Mouse (Mus musculus) heart, postnatal 0 days (tissue): Measurements from ENCODE around the gene Chchd6. TPM values are rescaled to one million over a fixed set of nuclear protein-coding genes. Genes with fewer than 3 reads are reported as not detected.
A peak's percentile ranks its signal among the peaks of the same experiment; 100 is the strongest.

Experiments used
- ATAC-seq: fragments of 200-750 bp; cut with Nextera tagmentation; 2 replicates; pipeline ENCODE4 v1.8.0; 2017; ENCODE audit warnings: low read depth, moderate number of reproducible peaks, moderate library complexity; ENCODE audit not compliant: insufficient read depth
- DNase-seq: peaks from one replicate; pipeline ENCODE4 v3.0.0-alpha.2; 2016; ENCODE audit warnings: low spot score
- H3K27ac ChIP-seq: fragments of 300-500 bp; sonication (generic); 2 replicates; pipeline ENCODE4 v1.5.1; 2014; ENCODE audit warnings: low read depth, mild to moderate bottlenecking
- H3K27me3 ChIP-seq: fragments of 300-500 bp; sonication (generic); 2 replicates; pipeline ENCODE4 v1.6.1; 2014; ENCODE audit warnings: low read length, mixed read lengths; ENCODE audit not compliant: control insufficient read depth, insufficient read depth
- H3K36me3 ChIP-seq: fragments of 300-500 bp; sonication (generic); replicated peaks from 2 replicates; pipeline ENCODE4 v1.6.1; 2014; ENCODE audit warnings: low read length, mixed read lengths; ENCODE audit not compliant: control insufficient read depth, insufficient read depth
- H3K4me1 ChIP-seq: fragments of 300-500 bp; sonication (generic); 2 replicates; pipeline ENCODE4 v1.6.1; 2014; ENCODE audit warnings: antibody characterized with exemption; ENCODE audit not compliant: control insufficient read depth, insufficient read depth
- H3K4me2 ChIP-seq: fragments of 300-500 bp; sonication (generic); 2 replicates; pipeline ENCODE4 v1.6.1; 2014; ENCODE audit warnings: low read depth, mild to moderate bottlenecking, low read length, moderate library complexity
- H3K4me3 ChIP-seq: fragments of 300-500 bp; sonication (generic); 2 replicates; pipeline ENCODE4 v1.5.1; 2014; ENCODE audit warnings: low read depth, low read length
- H3K9ac ChIP-seq: fragments of 300-500 bp; sonication (generic); replicated peaks from 2 replicates; pipeline ENCODE4 v1.6.1; 2014; ENCODE audit warnings: low read depth, low read length, mixed read lengths
- H3K9me3 ChIP-seq: fragments of 300-500 bp; sonication (generic); replicated peaks from 2 replicates; pipeline ENCODE4 v1.6.1; 2016; ENCODE audit warnings: low read length; ENCODE audit not compliant: control insufficient read depth
- CTCF ChIP-seq: IDR thresholded peaks from 2 replicates; pipeline ENCODE4 v1.5.1; 2016; ENCODE audit warnings: antibody characterized with exemption, control low read depth, low read depth
- EP300 ChIP-seq: IDR thresholded peaks from 2 replicates; pipeline ENCODE4 v1.6.1; 2016; ENCODE audit warnings: antibody characterized with exemption, low read depth
- WGBS: fragments of 180-500 bp; shearing (Covaris S2); extraction: QIAGEN DNeasy Blood & Tissue Kit; methylation state at CpG from one replicate; pipeline ENCODE4 v1.1.7; 2014; 5-methylcytosine and 5-hydroxymethylcytosine counted together
- polyA plus RNA-seq: library from polyadenylated mRNA; unstranded; fragments of >200 nt; fragmentation: Nextera tagmentation; extraction: Ambion mirVana; gene quantifications from 2 replicates; pipeline ENCODE4 v1.2.1, GENCODE M21; 2015
- total RNA-seq: library from RNA; depleted of rRNA; stranded (reverse); fragments of >200 nt; gene quantifications from 2 replicates; pipeline ENCODE4 v1.2.3, GENCODE M21; 2014; ENCODE audit warnings: low replicate concordance

The Chchd6 gene
- total and polyA plus RNA-seq, 2 experiments from 2014 or later = 21.8 to 37.8 TPM

DNA sequence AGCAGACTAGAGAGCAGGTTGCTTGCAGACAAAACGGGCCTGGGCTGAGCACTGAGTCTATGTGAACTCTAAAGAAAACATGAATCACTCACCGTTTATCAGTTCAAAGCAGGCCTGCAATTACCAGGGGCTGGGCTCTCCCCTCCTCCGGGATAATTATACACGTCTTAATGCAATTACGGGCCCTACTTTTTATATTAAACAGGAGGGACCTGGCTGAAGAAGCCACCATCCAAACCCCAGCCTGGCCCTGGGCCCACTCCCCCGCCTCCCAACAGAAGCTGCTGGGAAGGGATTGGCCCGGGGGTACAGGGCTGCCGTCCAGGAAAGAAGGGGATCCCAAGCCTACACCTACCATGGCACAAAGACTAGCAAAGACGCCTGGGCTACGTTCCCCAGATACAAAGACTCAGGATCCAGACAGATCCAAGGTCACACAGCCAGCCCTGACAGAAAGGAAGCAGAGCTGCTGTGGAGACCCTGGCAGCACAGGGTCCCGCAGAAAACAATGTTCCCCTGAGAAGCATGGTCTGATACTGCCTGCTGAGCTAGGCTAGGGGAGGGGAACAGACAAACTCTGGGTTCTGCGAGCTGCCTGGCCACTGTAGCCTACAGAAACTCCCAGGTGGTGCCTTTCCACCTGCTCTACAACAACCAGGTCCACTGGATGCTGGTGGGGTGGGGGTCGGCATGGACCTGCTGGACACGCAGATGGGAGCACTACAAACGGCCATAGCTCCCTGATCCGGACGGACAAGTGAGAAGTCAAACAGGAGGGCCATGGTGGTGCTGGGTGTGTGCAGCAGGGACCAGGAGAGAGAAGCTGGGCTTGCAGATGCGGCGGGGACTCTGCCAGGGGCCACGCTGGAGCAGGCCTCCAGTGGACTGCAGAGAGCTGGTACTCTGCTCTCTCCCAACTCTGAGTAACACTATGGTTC lies 235.4 kb downstream of the Chchd6 start:
- TF ChIP-seq CTCF = no peak
- no peak for TF ChIP-seq EP300
- no peak for ATAC-seq

DNA sequence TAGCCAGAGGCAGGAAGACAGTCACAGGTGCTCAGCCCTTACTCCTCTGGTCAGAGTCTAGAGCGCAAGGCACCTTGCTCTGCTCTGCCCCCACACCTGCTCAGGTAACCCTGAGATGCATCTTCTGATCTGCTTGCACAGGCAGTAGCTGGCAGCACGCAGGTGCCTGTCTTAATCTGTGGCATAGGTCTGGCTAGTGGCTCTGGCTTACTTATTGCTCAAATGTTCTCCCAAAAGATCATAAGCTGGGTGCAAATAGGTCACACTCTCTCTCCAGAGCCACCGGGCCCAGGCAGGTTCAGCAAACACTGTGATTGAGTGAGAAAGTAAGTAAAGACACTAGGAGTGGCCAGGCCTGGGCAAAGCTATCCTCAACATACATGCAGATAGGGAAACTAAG lies 236.3 kb downstream of the Chchd6 start:
- H3K4me3 ChIP-seq = no peak overlapping the region
- H3K4me1 ChIP-seq = peaks cover 21% of the 10 kb centered on the region
- 89% methylated on average over 3 of the region's 3 CpGs for WGBS
- DNase-seq (no peak), ATAC-seq (no peak)
- no peaks in the 10 kb centered on the region for H3K9me3 ChIP-seq
- H3K36me3 ChIP-seq = peaks cover 7% of the 10 kb centered on the region; the same call in 1 of the 2 replicates
- H3K9ac ChIP-seq = no peak overlapping the region
- 0 out of 2 replicates have a peak, but pooled peaks cover 8% of the 10 kb centered on the region for H3K27me3 ChIP-seq
- TF ChIP-seq CTCF (no peak), EP300 (no peak)
- H3K4me2 ChIP-seq = no peak overlapping the region
- H3K27ac ChIP-seq = no peak overlapping the region

More for the DNA sequence above, 235.4 kb downstream of the Chchd6 start:
- no peak for DNase-seq
- Histone ChIP-seq H3K9ac (no peak overlapping the region), H3K27ac (no peak overlapping the region), H3K4me1 (peaks cover 21% of the 10 kb centered on the region), H3K4me2 (0 out of 2 replicates have a peak overlapping the region, but pooled peaks have one; percentile 88), H3K9me3 (no peaks in the 10 kb centered on the region), H3K36me3 (peaks cover 7% of the 10 kb centered on the region; the same call in 1 of the 2 replicates), H3K27me3 (0 out of 2 replicates have a peak, but pooled peaks cover 8% of the 10 kb centered on the region), H3K4me3 (no peak overlapping the region)
- WGBS = 65% methylated on average over 20 of the region's 20 CpGs

DNA sequence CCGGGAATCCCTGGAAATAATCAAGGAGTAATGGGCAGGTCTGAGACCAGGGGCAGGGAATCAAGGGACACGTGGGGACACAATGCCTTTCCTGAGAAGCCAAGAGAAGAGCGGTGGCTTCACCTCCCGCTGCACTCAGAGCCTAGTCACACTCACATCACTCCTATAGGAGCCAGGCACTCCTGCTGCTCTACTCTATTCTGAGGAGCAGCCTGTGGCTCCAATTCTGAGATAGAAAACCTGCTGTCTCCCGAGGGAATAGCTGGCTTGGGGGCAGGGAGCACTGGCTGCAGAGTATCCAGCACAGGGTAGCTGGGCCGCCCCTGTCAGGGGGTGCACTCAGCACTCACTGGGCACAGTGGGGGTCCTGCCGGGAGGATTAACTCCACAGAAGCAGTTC lies 239.8 kb downstream of the Chchd6 start:
- no peak overlapping the region for H3K27ac ChIP-seq
- TF ChIP-seq EP300 (no peak), CTCF (no peak)
- DNase-seq (no peak), ATAC-seq (no peak)
- no peak overlapping the region for H3K9ac ChIP-seq
- H3K4me2 ChIP-seq = no peak overlapping the region
- peaks cover 48% of the 10 kb centered on the region for H3K4me1 ChIP-seq
- no peak overlapping the region for H3K4me3 ChIP-seq
- no peaks in the 10 kb centered on the region for H3K27me3 ChIP-seq
- WGBS = 66% methylated on average over 7 of the region's 7 CpGs
- H3K9me3 ChIP-seq = no peaks in the 10 kb centered on the region
- peaks cover 7% of the 10 kb centered on the region; the same call in 1 of the 2 replicates for H3K36me3 ChIP-seq

DNA sequence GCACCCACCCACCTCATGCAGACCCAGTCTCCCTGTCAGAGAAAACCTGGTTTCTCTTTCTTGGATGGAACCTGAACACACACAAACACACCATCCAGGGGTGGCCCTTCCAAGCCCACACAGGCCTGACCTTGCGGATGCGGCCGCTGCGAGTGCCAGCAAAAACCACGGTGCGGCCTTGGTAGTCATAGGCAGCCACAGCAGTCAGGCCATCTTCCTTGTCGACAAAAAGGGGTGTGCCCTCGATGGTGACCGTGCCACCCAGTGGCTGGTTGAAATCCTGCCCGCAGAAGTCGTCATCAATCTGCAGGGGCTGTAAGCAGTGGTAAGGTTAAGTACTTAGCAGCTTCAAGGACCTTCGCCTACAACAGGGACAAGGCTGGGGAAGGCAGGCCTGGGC lies 240.7 kb downstream of the Chchd6 start:
- 74% methylated on average over 12 of the region's 12 CpGs for WGBS
- Histone ChIP-seq H3K27me3 (no peaks in the 10 kb centered on the region), H3K36me3 (peaks cover 7% of the 10 kb centered on the region; the same call in 1 of the 2 replicates), H3K27ac (no peak overlapping the region), H3K4me1 (peaks cover 48% of the 10 kb centered on the region), H3K9ac (no peak overlapping the region), H3K9me3 (no peaks in the 10 kb centered on the region), H3K4me3 (no peak overlapping the region), H3K4me2 (no peak overlapping the region)
- no peak for ATAC-seq
- no peak for DNase-seq
- TF ChIP-seq CTCF (0 out of 2 replicates have a peak, but pooled peaks have one; percentile 10), EP300 (no peak)

DNA sequence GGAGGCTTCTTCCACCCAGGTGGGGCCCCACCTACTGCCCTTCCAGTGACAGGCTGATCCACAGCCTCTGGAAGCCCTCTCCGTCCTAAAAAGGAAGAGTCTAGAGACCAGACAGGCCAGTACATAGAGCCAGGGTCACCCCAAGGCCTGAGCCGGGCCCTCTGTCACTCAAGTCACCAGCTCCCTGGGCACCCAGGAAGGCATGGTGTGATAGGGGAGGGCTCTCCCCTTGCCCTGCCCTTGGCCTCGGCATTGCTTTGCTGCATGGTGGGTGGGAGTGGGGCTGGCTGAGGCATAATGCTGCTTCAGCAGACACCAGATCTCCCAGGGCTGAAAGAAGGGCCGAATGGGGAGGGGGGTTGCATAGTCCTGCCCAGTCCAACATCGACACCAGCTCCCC lies 241.4 kb downstream of the Chchd6 start:
- H3K4me3 ChIP-seq = no peak overlapping the region
- H3K27me3 ChIP-seq = no peaks in the 10 kb centered on the region
- no peak for ATAC-seq
- no peak for DNase-seq
- H3K9me3 ChIP-seq = no peaks in the 10 kb centered on the region
- H3K36me3 ChIP-seq = peaks cover 7% of the 10 kb centered on the region; the same call in 1 of the 2 replicates
- H3K4me1 ChIP-seq = peaks cover 47% of the 10 kb centered on the region
- TF ChIP-seq CTCF = no peak
- TF ChIP-seq EP300 = no peak
- WGBS = 53% methylated on average over 5 of the region's 5 CpGs
- H3K27ac ChIP-seq = no peak overlapping the region
- H3K4me2 ChIP-seq = no peak overlapping the region
- no peak overlapping the region for H3K9ac ChIP-seq
